Mouse (Mus musculus) embryonic facial prominence, embryonic 12.5 days (tissue): ENCODE measurements around the gene Dtx3. TPM values are rescaled to one million over a fixed set of nuclear protein-coding genes. Genes with fewer than 3 reads are reported as not detected.
A peak's percentile ranks its signal among the peaks of the same experiment; 100 is the strongest.

Experiments
- ATAC-seq: fragments of 200-750 bp; cut with Nextera tagmentation; 2 replicates; pipeline ENCODE4 v1.8.0; 2017; ENCODE audit not compliant: insufficient number of reproducible peaks, insufficient read depth, low FRiP score, low TSS enrichment
- H3K27ac ChIP-seq: fragments of 300-500 bp; sonication (generic); 2 replicates; pipeline ENCODE4 v1.5.1; 2016; ENCODE audit warnings: mild to moderate bottlenecking
- H3K27me3 ChIP-seq: fragments of 300-500 bp; sonication (generic); 2 replicates; pipeline ENCODE4 v1.6.1; 2016; ENCODE audit warnings: mild to moderate bottlenecking, moderate library complexity
- H3K36me3 ChIP-seq: fragments of 300-500 bp; sonication (generic); 2 replicates; pipeline ENCODE4 v1.6.1; 2016; ENCODE audit warnings: mild to moderate bottlenecking
- H3K4me1 ChIP-seq: fragments of 300-500 bp; sonication (generic); 2 replicates; pipeline ENCODE4 v1.6.1; 2016
- H3K4me2 ChIP-seq: fragments of 300-500 bp; sonication (generic); replicated peaks from 2 replicates; pipeline ENCODE4 v1.6.1; 2016; ENCODE audit warnings: mild to moderate bottlenecking, moderate library complexity
- H3K4me3 ChIP-seq: fragments of 300-500 bp; sonication (generic); 2 replicates; pipeline ENCODE4 v1.5.1; 2016; ENCODE audit warnings: mild to moderate bottlenecking
- H3K9ac ChIP-seq: fragments of 300-500 bp; sonication (generic); 2 replicates; pipeline ENCODE4 v1.6.1; 2016; ENCODE audit warnings: mild to moderate bottlenecking, moderate library complexity
- H3K9me3 ChIP-seq: fragments of 300-500 bp; sonication (generic); 2 replicates; pipeline ENCODE4 v1.6.1; 2016; ENCODE audit warnings: mild to moderate bottlenecking, moderate library complexity
- WGBS: fragments of 180-500 bp; shearing (Covaris S2); methylation state at CpG from one replicate; pipeline ENCODE4 v1.1.7; 2016; 5-methylcytosine and 5-hydroxymethylcytosine counted together
- polyA plus RNA-seq: library from polyadenylated mRNA; unstranded; fragments of >200 nt; fragmentation: Nextera tagmentation; extraction: Ambion mirVana; gene quantifications from 2 replicates; pipeline ENCODE4 v1.2.1, GENCODE M21; 2016

The Dtx3 gene
- polyA plus RNA-seq, 1 experiment from 2014 or later = 172 TPM

- H3K27ac ChIP-seq = no peak overlapping the region
- H3K4me3 ChIP-seq = no peak overlapping the region
- H3K4me2 ChIP-seq = no peak overlapping the region
- H3K9ac ChIP-seq = no peak overlapping the region
- no peaks in the 10 kb centered on the region for H3K4me1 ChIP-seq
- no peaks in the 10 kb centered on the region for H3K27me3 ChIP-seq
- no peaks in the 10 kb centered on the region for H3K9me3 ChIP-seq
- no peak for ATAC-seq
- H3K36me3 ChIP-seq = no peaks in the 10 kb centered on the region
These were observed 21.6 kb upstream of the Dtx3 start for GRCm38 (mm10) chr10:127217177-127217576.

GRCm38 (mm10) chr10:127216456-127216855 lies 20.9 kb upstream of the Dtx3 start:
- no peak overlapping the region for H3K4me3 ChIP-seq
- H3K4me1 ChIP-seq = no peaks in the 10 kb centered on the region
- no peaks in the 10 kb centered on the region for H3K27me3 ChIP-seq
- WGBS = 96% methylated on average over 11 of the region's 11 CpGs
- no peak overlapping the region for H3K4me2 ChIP-seq
- no peak for ATAC-seq
- no peaks in the 10 kb centered on the region for H3K36me3 ChIP-seq
- H3K9ac ChIP-seq = no peak overlapping the region
- H3K9me3 ChIP-seq = no peaks in the 10 kb centered on the region
- no peak overlapping the region for H3K27ac ChIP-seq

DNA sequence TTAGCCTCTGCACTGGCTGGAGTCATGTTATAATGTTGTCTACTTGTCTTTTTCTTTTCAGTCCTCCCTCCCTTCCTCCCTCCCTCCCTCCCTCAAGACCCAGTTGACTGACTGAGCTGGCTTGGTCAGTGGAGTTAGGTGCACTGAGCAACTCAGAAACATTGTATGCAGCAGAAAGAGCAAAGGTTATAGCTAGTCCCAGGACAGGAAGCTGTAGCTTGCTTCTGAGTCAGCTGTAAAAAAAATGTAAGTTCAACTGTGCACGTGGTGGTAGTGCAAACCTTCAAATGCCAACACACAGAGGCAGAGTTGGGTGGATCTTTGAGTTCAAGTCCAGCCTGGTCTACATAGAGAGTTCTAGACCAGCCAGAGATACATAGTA lies 18.9 kb upstream of the Dtx3 start:
- Histone ChIP-seq H3K9me3 (no peaks in the 10 kb centered on the region), H3K4me1 (peaks cover 10% of the 10 kb centered on the region), H3K9ac (no peak overlapping the region), H3K4me3 (no peak overlapping the region), H3K27ac (no peak overlapping the region), H3K27me3 (no peaks in the 10 kb centered on the region), H3K36me3 (no peaks in the 10 kb centered on the region), H3K4me2 (no peak overlapping the region)
- ATAC-seq = no peak
- WGBS = 44% methylated on average over 1 of the region's 1 CpGs

GRCm38 (mm10) chr10:127213704-127214421 lies 18.3 kb upstream of the Dtx3 start:
- Histone ChIP-seq H3K36me3 (no peaks in the 10 kb centered on the region), H3K4me2 (no peak overlapping the region), H3K9ac (no peak overlapping the region), H3K27ac (no peak overlapping the region), H3K4me3 (no peak overlapping the region), H3K9me3 (no peaks in the 10 kb centered on the region), H3K4me1 (peaks cover 10% of the 10 kb centered on the region), H3K27me3 (no peaks in the 10 kb centered on the region)
- WGBS = 82% methylated on average over 13 of the region's 13 CpGs
- ATAC-seq = no peak

DNA sequence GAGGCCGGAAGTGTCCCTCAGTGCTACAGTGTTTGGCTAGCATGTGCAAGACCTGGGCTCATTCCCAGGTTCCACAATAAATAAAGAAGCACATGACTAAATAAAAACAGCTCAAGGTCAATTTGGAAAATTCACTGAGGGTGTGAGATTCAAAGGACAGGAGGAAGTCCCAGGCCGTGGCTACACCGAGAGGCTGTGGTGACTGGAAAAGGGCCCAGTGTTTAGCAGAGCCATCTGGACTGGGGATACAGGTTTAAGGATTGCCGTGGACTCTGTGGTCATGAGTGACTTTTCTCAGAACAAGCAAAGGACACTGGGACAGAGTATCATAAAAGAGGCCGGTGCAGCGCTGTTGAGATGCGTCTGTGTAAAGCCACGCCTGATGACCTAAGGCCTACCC lies 17.7 kb upstream of the Dtx3 start:
- 0 out of 2 replicates have a peak, but pooled peaks cover 3% of the 10 kb centered on the region for H3K36me3 ChIP-seq
- peaks cover 10% of the 10 kb centered on the region for H3K4me1 ChIP-seq
- H3K9me3 ChIP-seq = no peaks in the 10 kb centered on the region
- no peak overlapping the region for H3K27ac ChIP-seq
- ATAC-seq = no peak
- H3K9ac ChIP-seq = no peak overlapping the region
- H3K4me2 ChIP-seq = no peak overlapping the region
- WGBS = 87% methylated on average over 8 of the region's 8 CpGs
- H3K27me3 ChIP-seq = no peaks in the 10 kb centered on the region
- H3K4me3 ChIP-seq = no peak overlapping the region

DNA sequence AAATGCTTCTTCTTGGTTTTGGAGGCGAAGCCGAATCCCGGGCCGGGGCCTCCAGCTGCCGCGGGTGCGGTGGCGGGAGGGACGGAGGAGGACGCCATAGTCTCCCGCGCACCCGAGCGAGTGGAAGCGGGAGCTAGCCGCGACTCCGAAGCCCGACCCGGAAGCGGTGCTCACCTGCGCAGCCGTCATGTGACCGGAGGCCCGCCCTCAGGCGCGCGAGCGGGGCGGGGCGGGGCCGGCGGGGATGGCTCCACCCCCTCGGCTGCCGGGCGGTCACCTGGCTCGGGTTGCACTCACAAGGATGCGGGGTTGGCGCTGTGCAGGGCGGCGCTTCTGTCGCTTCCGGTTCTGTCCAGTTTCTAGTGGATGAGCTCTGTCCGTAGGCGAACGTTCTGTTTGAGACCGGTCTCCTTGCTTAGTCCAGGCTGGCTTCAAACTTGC lies 15.9 kb upstream of the Dtx3 start, which contains the start of gene Pip4k2c:
Gene Pip4k2c, minus strand, starts transcription at position 172 of the 441 bp plus-strand sequence.
- Histone ChIP-seq H3K9me3 (no peaks in the 10 kb centered on the region), H3K36me3 (peaks cover 19% of the 10 kb centered on the region), H3K27me3 (no peaks in the 10 kb centered on the region), H3K4me1 (peaks cover 10% of the 10 kb centered on the region), H3K9ac (peak within 1 kb of the TSS; percentile 83), H3K4me3 (peak within 1 kb of the TSS; percentile 90), H3K4me2 (peak within 1 kb of the TSS; percentile 94), H3K27ac (no peak within 1 kb of the TSS)
- peak; percentile 92 for ATAC-seq
- WGBS = under 1% methylated on average over 47 of the region's 47 CpGs

GRCm38 (mm10) chr10:127210961-127211405 lies 15.5 kb upstream of the Dtx3 start:
- Histone ChIP-seq H3K27ac (no peak overlapping the region), H3K9me3 (no peaks in the 10 kb centered on the region), H3K4me2 (peak overlapping the region; percentile 94), H3K36me3 (peaks cover 23% of the 10 kb centered on the region), H3K9ac (peak overlapping the region; percentile 83), H3K27me3 (no peaks in the 10 kb centered on the region), H3K4me1 (peaks cover 10% of the 10 kb centered on the region), H3K4me3 (peak overlapping the region; percentile 90)
- WGBS = 0% methylated on average over 22 of the region's 25 CpGs
- ATAC-seq = peak; percentile 29; the same call in 1 of the 2 replicates

GRCm38 (mm10) chr10:127209928-127210570 lies 14.5 kb upstream of the Dtx3 start:
- WGBS = 86% methylated on average over 13 of the region's 13 CpGs
- Histone ChIP-seq H3K27me3 (no peaks in the 10 kb centered on the region), H3K9me3 (no peaks in the 10 kb centered on the region), H3K9ac (peak overlapping the region; percentile 83; the same call in 1 of the 2 replicates), H3K36me3 (peaks cover 32% of the 10 kb centered on the region), H3K4me3 (peak overlapping the region; percentile 90), H3K27ac (no peak overlapping the region), H3K4me2 (peak overlapping the region; percentile 94), H3K4me1 (peaks cover 10% of the 10 kb centered on the region)
- ATAC-seq = no peak

GRCm38 (mm10) chr10:127208921-127209320 lies 13.4 kb upstream of the Dtx3 start:
- H3K27ac ChIP-seq = no peak overlapping the region
- no peak overlapping the region for H3K9ac ChIP-seq
- H3K4me2 ChIP-seq = no peak overlapping the region
- H3K36me3 ChIP-seq = peaks cover 41% of the 10 kb centered on the region
- 82% methylated on average over 4 of the region's 4 CpGs for WGBS
- no peak overlapping the region for H3K4me3 ChIP-seq
- H3K4me1 ChIP-seq = peaks cover 10% of the 10 kb centered on the region
- ATAC-seq = no peak
- no peaks in the 10 kb centered on the region for H3K27me3 ChIP-seq
- no peaks in the 10 kb centered on the region for H3K9me3 ChIP-seq

DNA sequence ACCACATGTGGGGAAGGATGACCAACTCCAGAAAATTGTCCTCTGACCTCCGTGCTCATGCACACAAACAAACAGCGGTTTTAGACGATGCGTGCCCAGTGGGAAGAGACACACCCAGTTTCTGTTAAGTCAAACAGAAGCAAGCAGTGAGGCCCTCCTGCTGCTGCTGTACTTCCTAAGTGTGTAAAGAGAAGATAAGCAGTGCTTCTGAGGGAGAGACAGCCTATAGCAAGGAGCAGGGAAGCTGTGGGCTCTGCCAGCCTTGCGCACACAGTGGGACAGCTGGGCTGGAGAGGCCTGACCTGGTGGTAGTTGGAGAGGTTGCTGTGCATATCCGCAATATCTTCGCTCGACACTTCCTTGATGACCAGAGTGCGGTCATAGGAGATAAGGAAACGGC lies 9.8 kb upstream of the Dtx3 start:
- H3K9me3 ChIP-seq = no peaks in the 10 kb centered on the region
- peaks cover 4% of the 10 kb centered on the region for H3K4me1 ChIP-seq
- H3K36me3 ChIP-seq = peaks cover 61% of the 10 kb centered on the region
- no peak overlapping the region for H3K4me2 ChIP-seq
- no peak overlapping the region for H3K4me3 ChIP-seq
- ATAC-seq = no peak
- no peak overlapping the region for H3K9ac ChIP-seq
- no peaks in the 10 kb centered on the region for H3K27me3 ChIP-seq
- H3K27ac ChIP-seq = no peak overlapping the region
- WGBS = 91% methylated on average over 10 of the region's 10 CpGs

DNA sequence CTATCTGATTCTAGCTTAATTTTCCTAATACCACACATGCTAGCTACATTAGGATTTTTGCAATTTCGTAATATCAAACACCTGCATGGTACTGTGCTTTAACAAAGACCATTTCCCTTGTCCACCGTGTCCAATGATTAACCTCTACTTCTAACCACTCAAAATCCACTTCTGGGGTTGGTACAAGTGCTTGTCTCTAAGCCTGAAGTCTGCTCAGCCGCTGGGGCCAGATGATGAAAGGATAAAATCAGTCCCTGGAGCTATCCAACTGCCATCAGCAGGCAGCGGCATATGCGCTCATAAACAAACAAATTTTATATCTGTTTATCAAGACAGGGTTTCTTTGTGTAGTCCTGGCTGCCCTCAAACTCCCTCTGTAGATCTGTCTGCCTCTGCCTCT lies 9.1 kb upstream of the Dtx3 start:
- peaks cover 64% of the 10 kb centered on the region for H3K36me3 ChIP-seq
- no peak overlapping the region for H3K27ac ChIP-seq
- H3K27me3 ChIP-seq = no peaks in the 10 kb centered on the region
- ATAC-seq = no peak
- H3K9ac ChIP-seq = no peak overlapping the region
- 86% methylated on average over 5 of the region's 5 CpGs for WGBS
- no peak overlapping the region for H3K4me3 ChIP-seq
- H3K4me2 ChIP-seq = no peak overlapping the region
- no peaks in the 10 kb centered on the region for H3K9me3 ChIP-seq
- no peaks in the 10 kb centered on the region for H3K4me1 ChIP-seq

DNA sequence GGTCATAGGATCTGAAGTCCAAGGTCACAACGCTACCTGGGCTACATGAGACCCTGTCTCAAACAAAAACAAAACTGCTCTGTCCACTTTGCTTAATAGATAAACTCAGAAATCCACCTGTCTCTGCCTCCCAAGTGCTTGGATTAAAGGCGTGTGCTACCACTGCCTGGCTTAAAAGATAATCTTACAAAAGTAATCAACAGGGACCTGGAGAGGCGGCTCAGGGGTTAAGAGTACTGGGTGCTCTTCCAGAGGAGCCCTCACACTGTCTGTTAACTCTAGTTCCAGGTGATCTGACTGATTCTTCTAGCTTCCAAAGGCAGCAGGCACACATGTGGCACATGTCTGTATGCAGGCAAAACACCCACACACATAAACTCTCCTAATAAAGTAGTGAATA lies 7.6 kb upstream of the Dtx3 start:
- H3K4me1 ChIP-seq = no peaks in the 10 kb centered on the region
- 77% methylated on average over 3 of the region's 3 CpGs for WGBS
- H3K4me3 ChIP-seq = no peak overlapping the region
- no peak overlapping the region for H3K27ac ChIP-seq
- no peak overlapping the region for H3K9ac ChIP-seq
- H3K9me3 ChIP-seq = no peaks in the 10 kb centered on the region
- H3K36me3 ChIP-seq = peaks cover 74% of the 10 kb centered on the region
- no peak overlapping the region for H3K4me2 ChIP-seq
- H3K27me3 ChIP-seq = no peaks in the 10 kb centered on the region
- ATAC-seq = no peak
